Mouse (Mus musculus) neural tube, embryonic 14.5 days (tissue): ENCODE results near the gene Gm1553. TPM values are rescaled to one million over a fixed set of nuclear protein-coding genes. Genes with fewer than 3 reads are reported as not detected.

ENCODE experiments used
- ATAC-seq: fragments of 200-750 bp; cut with Nextera tagmentation; 2 replicates; pipeline ENCODE4 v1.8.0; 2017; ENCODE audit warnings: low read depth, mild to moderate bottlenecking, moderate TSS enrichment, moderate library complexity
- H3K27ac ChIP-seq: fragments of 300-500 bp; sonication (generic); 2 replicates; pipeline ENCODE4 v1.5.1; 2014; ENCODE audit warnings: low read depth, mild to moderate bottlenecking, control low read depth, low read length, moderate library complexity, mixed read lengths
- H3K27me3 ChIP-seq: fragments of 300-500 bp; sonication (generic); 2 replicates; pipeline ENCODE4 v1.6.1; 2014; ENCODE audit warnings: low read length; ENCODE audit not compliant: control insufficient read depth, insufficient read depth
- H3K36me3 ChIP-seq: fragments of 300-500 bp; sonication (generic); 2 replicates; pipeline ENCODE4 v1.6.1; 2014; ENCODE audit warnings: low read length, mixed read lengths; ENCODE audit not compliant: control insufficient read depth, insufficient read depth
- H3K4me1 ChIP-seq: fragments of 300-500 bp; sonication (generic); 2 replicates; pipeline ENCODE4 v1.6.1; 2014; ENCODE audit warnings: low read length; ENCODE audit not compliant: control insufficient read depth, insufficient read depth
- H3K4me2 ChIP-seq: fragments of 300-500 bp; sonication (generic); 2 replicates; pipeline ENCODE4 v1.6.1; 2014; ENCODE audit warnings: mild to moderate bottlenecking, low read depth, low read length, control low read depth
- H3K4me3 ChIP-seq: fragments of 300-500 bp; sonication (generic); 2 replicates; pipeline ENCODE4 v1.5.1; 2014; ENCODE audit warnings: low read depth, low read length, control low read depth, mixed read lengths
- H3K9ac ChIP-seq: fragments of 300-500 bp; sonication (generic); replicated peaks from 2 replicates; pipeline ENCODE4 v1.6.1; 2014; ENCODE audit warnings: low read depth, mild to moderate bottlenecking, control low read depth, low read length, mixed read lengths
- H3K9me3 ChIP-seq: fragments of 300-500 bp; sonication (generic); 2 replicates; pipeline ENCODE4 v1.6.1; 2016; ENCODE audit warnings: low read length; ENCODE audit not compliant: control insufficient read depth
- WGBS: fragments of 180-500 bp; shearing (Covaris S2); extraction: QIAGEN DNeasy Blood & Tissue Kit; methylation state at CpG from one replicate; pipeline ENCODE4 v1.1.7; 2014; 5-methylcytosine and 5-hydroxymethylcytosine counted together
- polyA plus RNA-seq: library from polyadenylated mRNA; unstranded; fragments of >200 nt; fragmentation: Nextera tagmentation; extraction: Ambion mirVana; gene quantifications from 2 replicates; pipeline ENCODE4 v1.2.1, GENCODE M21; 2014

The Gm1553 gene
- not detected in 2 replicates for polyA plus RNA-seq

DNA sequence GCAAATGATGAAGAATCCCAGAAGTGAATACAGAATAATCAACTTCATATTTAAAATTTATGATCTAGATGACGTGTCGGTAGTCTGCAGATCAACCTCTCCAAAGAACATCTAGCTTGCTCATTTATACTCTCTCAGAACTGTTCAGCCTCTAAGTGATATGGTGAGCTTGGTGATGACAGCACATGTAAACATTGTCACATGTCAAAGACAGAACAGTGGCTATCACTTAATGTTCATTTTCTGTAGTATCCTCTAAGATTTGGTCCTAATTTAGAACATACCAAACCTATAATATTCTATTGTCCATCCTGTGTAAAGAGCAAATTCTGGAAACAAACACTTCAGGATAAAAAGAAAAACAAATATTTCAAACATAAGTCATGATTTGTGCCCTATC is at the start of gene Gm1553:
TSS of gene Gm1553 (minus strand) at position 101 of the 400 bp plus-strand sequence.
- no peak for ATAC-seq

More for the DNA sequence above, at the start of gene Gm1553:
- Histone ChIP-seq H3K9me3 (no peaks in the 10 kb centered on the region), H3K4me3 (no peak within 1 kb of the TSS), H3K27ac (no peak within 1 kb of the TSS), H3K4me1 (no peaks in the 10 kb centered on the region), H3K36me3 (no peaks in the 10 kb centered on the region), H3K27me3 (no peaks in the 10 kb centered on the region), H3K4me2 (no peak within 1 kb of the TSS), H3K9ac (no peak within 1 kb of the TSS)
- WGBS = 94% methylated on average over 2 of the region's 2 CpGs

Other genes starting within 250 kb of the Gm1553 start
- gene 4932415D10Rik, start 176.0 kb downstream of the Gm1553 start, polyA plus RNA-seq = not detected in 2 replicates
- 16.9 and 20.3 TPM in 2 replicates for gene Gm4924, start 138.4 kb downstream of the Gm1553 start, polyA plus RNA-seq
- 32.8 and 44.8 TPM in 2 replicates for gene 1190007I07Rik, start 130.6 kb upstream of the Gm1553 start, polyA plus RNA-seq
- gene Tdg, start 137.2 kb upstream of the Gm1553 start, polyA plus RNA-seq = 157 and 206 TPM in 2 replicates
- 0.42 and 1.7 TPM in 2 replicates for gene Glt8d2, start 198.0 kb upstream of the Gm1553 start, polyA plus RNA-seq
- gene Hcfc2, start 203.5 kb upstream of the Gm1553 start, polyA plus RNA-seq = 38.2 and 40.6 TPM in 2 replicates